Mouse (Mus musculus): ENCODE results near the gene Thsd7a.

The Thsd7a gene

GRCm38 (mm10) chr6:12393574-12394380 lies 355.4 kb downstream of the Thsd7a start:
- in situ Hi-C loops (cut with MseI, MboI) = no loop called here

- in situ Hi-C loops (cut with MseI, MboI) = no loop called here
Measured at GRCm38 (mm10) chr6:12386731-12387130, 362.5 kb downstream of the Thsd7a start.

- in situ Hi-C loops (cut with MseI, MboI) = no loop called here
Measured at GRCm38 (mm10) chr6:12385591-12385990, 363.6 kb downstream of the Thsd7a start.

- in situ Hi-C loops (cut with MseI, MboI) = no loop called here
Measured at GRCm38 (mm10) chr6:12381136-12381778, 368.0 kb downstream of the Thsd7a start.

- in situ Hi-C loops (cut with MseI, MboI) = no loop called here
Measured at GRCm38 (mm10) chr6:12380717-12381116, 368.5 kb downstream of the Thsd7a start.

GRCm38 (mm10) chr6:12358737-12359136 lies 390.5 kb downstream of the Thsd7a start:
- in situ Hi-C loops (cut with MseI, MboI) = no loop called here

GRCm38 (mm10) chr6:12353573-12353972 lies 395.6 kb downstream of the Thsd7a start:
- in situ Hi-C loops (cut with MseI, MboI) = no loop called here

- in situ Hi-C loops (cut with MseI, MboI) = no loop called here
Measured at GRCm38 (mm10) chr6:12352165-12352719, 397.0 kb downstream of the Thsd7a start.

- in situ Hi-C loops (cut with MseI, MboI) = no loop called here
Measured at GRCm38 (mm10) chr6:12350753-12351152, 398.5 kb downstream of the Thsd7a start.

GRCm38 (mm10) chr6:12349105-12349759 lies 400.0 kb downstream of the Thsd7a start:
- in situ Hi-C loops (cut with MseI, MboI) = loop anchor here in 1 of 2 experiments (25.0 kb wide), 1 partner anchor 813 kb away; no protein-coding TSS in a partner anchor

- in situ Hi-C loops (cut with MseI, MboI) = loop anchor here in 1 of 2 experiments (25.0 kb wide), 1 partner anchor 814 kb away; no protein-coding TSS in a partner anchor
Measured at GRCm38 (mm10) chr6:12348667-12349066, 400.5 kb downstream of the Thsd7a start.

- in situ Hi-C loops (cut with MseI, MboI) = loop anchor here in 1 of 2 experiments (25.0 kb wide), 1 partner anchor 825 kb away; no protein-coding TSS in a partner anchor
Measured at GRCm38 (mm10) chr6:12336590-12337584, 412.3 kb downstream of the Thsd7a start.

GRCm38 (mm10) chr6:12315070-12315909 lies 433.9 kb downstream of the Thsd7a start:
- in situ Hi-C loops (cut with MseI, MboI) = no loop called here

- in situ Hi-C loops (cut with MseI, MboI) = no loop called here
Measured at GRCm38 (mm10) chr6:12307502-12307901, 441.7 kb downstream of the Thsd7a start.

GRCm38 (mm10) chr6:12262641-12263400 lies 486.4 kb downstream of the Thsd7a start:
- in situ Hi-C loops (cut with MseI, MboI) = loop anchor here in 1 of 2 experiments (10.0 kb wide), 1 partner anchor 468 kb away; no protein-coding TSS in a partner anchor
